Mouse (Mus musculus) midbrain, postnatal 0 days (tissue): Measurements from ENCODE around the gene Cd101. TPM values are rescaled to one million over a fixed set of nuclear protein-coding genes. Genes with fewer than 3 reads are reported as not detected.
A peak's percentile ranks its signal among the peaks of the same experiment; 100 is the strongest.

ENCODE experiments used
- ATAC-seq: fragments of 200-750 bp; cut with Nextera tagmentation; 2 replicates; pipeline ENCODE4 v1.8.0; 2017; ENCODE audit warnings: moderate number of reproducible peaks, mild to moderate bottlenecking, moderate TSS enrichment, moderate library complexity; ENCODE audit not compliant: low FRiP score
- DNase-seq: peaks from one replicate; pipeline ENCODE4 v3.0.0-alpha.2; 2015; ENCODE audit warnings: low spot score
- H3K27ac ChIP-seq: fragments of 300-500 bp; sonication (generic); 2 replicates; pipeline ENCODE4 v1.5.1; 2014; ENCODE audit warnings: low read depth, mild to moderate bottlenecking, low read length, mixed read lengths
- H3K27me3 ChIP-seq: fragments of 300-500 bp; sonication (generic); 2 replicates; pipeline ENCODE4 v1.6.1; 2014; ENCODE audit warnings: low read length, control low read depth, mixed read lengths; ENCODE audit not compliant: insufficient read depth
- H3K36me3 ChIP-seq: fragments of 300-500 bp; sonication (generic); 2 replicates; pipeline ENCODE4 v1.6.1; 2014; ENCODE audit warnings: low read length, control low read depth, mixed read lengths; ENCODE audit not compliant: insufficient read depth
- H3K4me1 ChIP-seq: fragments of 300-500 bp; sonication (generic); 2 replicates; pipeline ENCODE4 v1.6.1; 2014; ENCODE audit warnings: mild to moderate bottlenecking, control low read depth, antibody characterized with exemption, low read length, mixed read lengths; ENCODE audit not compliant: insufficient read depth
- H3K4me2 ChIP-seq: fragments of 300-500 bp; sonication (generic); 2 replicates; pipeline ENCODE4 v1.6.1; 2014; ENCODE audit warnings: low read depth, mild to moderate bottlenecking, low read length, mixed read lengths; ENCODE audit not compliant: poor library complexity, severe bottlenecking
- H3K4me3 ChIP-seq: fragments of 300-500 bp; sonication (generic); 2 replicates; pipeline ENCODE4 v1.5.1; 2014; ENCODE audit warnings: low read depth, mild to moderate bottlenecking, low read length, moderate library complexity
- H3K9ac ChIP-seq: fragments of 300-500 bp; sonication (generic); replicated peaks from 2 replicates; pipeline ENCODE4 v1.6.1; 2014; ENCODE audit warnings: mild to moderate bottlenecking, low read length, moderate library complexity, mixed read lengths; ENCODE audit not compliant: poor library complexity, severe bottlenecking
- H3K9me3 ChIP-seq: fragments of 300-500 bp; sonication (generic); 2 replicates; pipeline ENCODE4 v1.6.1; 2016; ENCODE audit warnings: low read length, control low read depth
- CTCF ChIP-seq: IDR thresholded peaks from 2 replicates; pipeline ENCODE4 v1.5.1; 2016; ENCODE audit warnings: antibody characterized with exemption, mild to moderate bottlenecking
- WGBS: fragments of 180-500 bp; shearing (Covaris S2); extraction: QIAGEN DNeasy Blood & Tissue Kit; methylation state at CpG from one replicate; pipeline ENCODE4 v1.1.7; 2014; 5-methylcytosine and 5-hydroxymethylcytosine counted together
- polyA plus RNA-seq: library from polyadenylated mRNA; unstranded; fragments of >200 nt; fragmentation: Nextera tagmentation; extraction: Ambion mirVana; gene quantifications from 2 replicates; pipeline ENCODE4 v1.2.1, GENCODE M21; 2015
- total RNA-seq: library from RNA; depleted of rRNA; stranded (reverse); fragments of >200 nt; gene quantifications from 2 replicates; pipeline ENCODE4 v1.2.3, GENCODE M21; 2014

Cd101 gene
- total and polyA plus RNA-seq, 2 experiments from 2014 or later, result 0.07 to 0.44 TPM

GRCm38 (mm10) chr3:101072506-101073215 lies 43.3 kb upstream of the Cd101 start:
- no peak overlapping the region for H3K9ac ChIP-seq
- ATAC-seq, result no peak

DNA sequence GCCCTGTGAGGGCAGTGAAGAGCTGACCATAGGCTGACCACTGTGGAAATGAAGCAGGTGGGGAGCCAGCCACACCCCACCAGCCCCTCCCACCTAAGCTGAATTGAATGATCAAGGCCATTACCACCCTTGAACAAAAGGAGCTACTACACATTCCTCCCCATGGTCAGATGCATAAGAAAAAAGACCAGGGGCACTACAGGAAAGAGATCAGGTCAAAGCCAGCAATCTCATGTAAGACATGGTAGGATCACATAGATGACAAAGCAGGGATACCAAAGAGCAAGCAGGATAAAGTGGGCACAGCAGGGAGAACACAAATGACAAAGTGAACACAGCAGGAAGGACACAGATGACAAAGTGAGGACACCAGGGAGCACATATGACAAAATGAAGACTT lies 42.2 kb upstream of the Cd101 start:
- no peak overlapping the region for H3K27ac ChIP-seq
- H3K4me1 ChIP-seq, result peaks cover 17% of the 10 kb centered on the region; the same call in 1 of the 2 replicates
- no peak for TF ChIP-seq CTCF

More at GRCm38 (mm10) chr3:101072506-101073215, 43.3 kb upstream of the Cd101 start:
- H3K9me3 ChIP-seq, result no peaks in the 10 kb centered on the region
- no peak for TF ChIP-seq CTCF
- no peak overlapping the region for H3K4me2 ChIP-seq
- H3K27me3 ChIP-seq, result no peaks in the 10 kb centered on the region
- H3K36me3 ChIP-seq, result peaks cover 5% of the 10 kb centered on the region; the same call in 1 of the 2 replicates
- H3K27ac ChIP-seq, result no peak overlapping the region
- peaks cover 17% of the 10 kb centered on the region; the same call in 1 of the 2 replicates for H3K4me1 ChIP-seq
- DNase-seq, result no peak
- H3K4me3 ChIP-seq, result no peak overlapping the region
- WGBS, result 91% methylated on average over 15 of the region's 15 CpGs

DNA sequence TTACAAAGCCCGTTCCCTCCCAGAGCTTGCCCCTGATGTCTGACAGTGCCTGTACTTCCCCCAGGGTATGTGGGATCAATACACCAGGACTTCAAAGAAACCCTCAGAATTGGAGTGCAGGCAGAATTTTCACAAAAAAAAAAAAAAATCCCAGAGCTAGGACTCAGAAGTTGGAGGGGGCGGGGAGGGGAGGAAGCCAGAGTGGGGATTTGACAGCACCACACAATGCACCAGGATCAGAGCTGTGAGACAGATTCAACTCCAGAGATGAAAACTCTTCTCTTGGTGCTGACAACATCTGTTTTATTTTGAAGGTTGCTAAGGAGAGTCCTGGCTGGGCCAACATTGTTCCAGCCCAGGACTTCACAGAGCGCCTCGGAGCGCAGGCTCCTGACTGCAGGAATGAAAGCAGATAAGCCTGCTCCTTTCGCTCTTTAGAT lies 41.5 kb upstream of the Cd101 start:
- Histone ChIP-seq H3K4me2 (no peak overlapping the region), H3K9me3 (no peaks in the 10 kb centered on the region), H3K4me3 (no peak overlapping the region), H3K27ac (peak overlapping the region; percentile 38; the same call in 1 of the 2 replicates), H3K27me3 (no peaks in the 10 kb centered on the region), H3K4me1 (peaks cover 17% of the 10 kb centered on the region; the same call in 1 of the 2 replicates), H3K9ac (no peak overlapping the region), H3K36me3 (no peaks in the 10 kb centered on the region)
- TF ChIP-seq CTCF, result no peak
- ATAC-seq, result peak; percentile 59
- 27% methylated on average over 6 of the region's 6 CpGs for WGBS
- DNase-seq, result no peak

More for the DNA sequence above, 42.2 kb upstream of the Cd101 start:
- no peak overlapping the region for H3K4me3 ChIP-seq
- H3K9me3 ChIP-seq, result no peaks in the 10 kb centered on the region
- no peak overlapping the region for H3K4me2 ChIP-seq
- no peak for DNase-seq
- no peak for ATAC-seq
- H3K9ac ChIP-seq, result no peak overlapping the region
- no peaks in the 10 kb centered on the region for H3K27me3 ChIP-seq
- no peaks in the 10 kb centered on the region for H3K36me3 ChIP-seq

- Histone ChIP-seq H3K27me3 (no peaks in the 10 kb centered on the region), H3K36me3 (no peaks in the 10 kb centered on the region), H3K4me3 (no peak overlapping the region), H3K4me1 (peaks cover 17% of the 10 kb centered on the region; the same call in 1 of the 2 replicates), H3K9ac (no peak overlapping the region), H3K9me3 (no peaks in the 10 kb centered on the region), H3K4me2 (no peak overlapping the region), H3K27ac (peak overlapping the region; percentile 38; the same call in 1 of the 2 replicates)
- TF ChIP-seq CTCF, result no peak
- ATAC-seq, result peak; percentile 9; the same call in 1 of the 2 replicates
- WGBS, result 21% methylated on average over 10 of the region's 10 CpGs
- DNase-seq, result no peak
Measured at GRCm38 (mm10) chr3:101070230-101070795, 41.0 kb upstream of the Cd101 start.

GRCm38 (mm10) chr3:101068701-101069100 lies 39.3 kb upstream of the Cd101 start:
- Histone ChIP-seq H3K4me2 (no peak overlapping the region), H3K9ac (no peak overlapping the region), H3K27ac (no peak overlapping the region), H3K4me3 (no peak overlapping the region), H3K4me1 (peaks cover 17% of the 10 kb centered on the region; the same call in 1 of the 2 replicates), H3K27me3 (no peaks in the 10 kb centered on the region), H3K36me3 (no peaks in the 10 kb centered on the region; the same call in 1 of the 2 replicates), H3K9me3 (no peaks in the 10 kb centered on the region)
- DNase-seq (peak; percentile 25), ATAC-seq (no peak)
- 41% methylated on average over 5 of the region's 5 CpGs for WGBS
- no peak for TF ChIP-seq CTCF

- DNase-seq (no peak), ATAC-seq (no peak)
- no peaks in the 10 kb centered on the region for H3K9me3 ChIP-seq
Measured at GRCm38 (mm10) chr3:101066175-101066574, 36.8 kb upstream of the Cd101 start.

More at GRCm38 (mm10) chr3:101066175-101066574, 36.8 kb upstream of the Cd101 start:
- H3K4me1 ChIP-seq, result 0 out of 2 replicates have a peak, but pooled peaks cover 4% of the 10 kb centered on the region
- no peak overlapping the region for H3K4me3 ChIP-seq
- no peak overlapping the region for H3K4me2 ChIP-seq
- TF ChIP-seq CTCF, result no peak
- H3K27ac ChIP-seq, result no peak overlapping the region
- 71% methylated on average over 6 of the region's 6 CpGs for WGBS
- H3K9ac ChIP-seq, result no peak overlapping the region
- no peaks in the 10 kb centered on the region for H3K27me3 ChIP-seq
- H3K36me3 ChIP-seq, result no peaks in the 10 kb centered on the region; the same call in 1 of the 2 replicates
